Mouse (Mus musculus) forebrain, embryonic 11.5 days (tissue): Measurements from ENCODE around the gene Aasdh. TPM values are rescaled to one million over a fixed set of nuclear protein-coding genes. Genes with fewer than 3 reads are reported as not detected.
A peak's percentile ranks its signal among the peaks of the same experiment; 100 is the strongest.

Experiments used
- ATAC-seq: fragments of 200-750 bp; cut with Nextera tagmentation; replicated peaks from 2 replicates; pipeline ENCODE4 v1.8.0; 2017; ENCODE audit warnings: moderate TSS enrichment; ENCODE audit not compliant: low FRiP score
- DNase-seq: peaks from one replicate; pipeline ENCODE4 v3.0.0-alpha.2; 2017; ENCODE audit warnings: low spot score
- H3K27ac ChIP-seq: fragments of 300-500 bp; sonication (generic); 2 replicates; pipeline ENCODE4 v1.5.1; 2014; ENCODE audit warnings: low read depth, low read length
- H3K27me3 ChIP-seq: fragments of 300-500 bp; sonication (generic); 2 replicates; pipeline ENCODE4 v1.6.1; 2014; ENCODE audit warnings: mild to moderate bottlenecking, low read length, mixed read lengths; ENCODE audit not compliant: control insufficient read depth, insufficient read depth
- H3K36me3 ChIP-seq: fragments of 300-500 bp; sonication (generic); 2 replicates; pipeline ENCODE4 v1.6.1; 2014; ENCODE audit warnings: mild to moderate bottlenecking, low read length, moderate library complexity, mixed read lengths; ENCODE audit not compliant: control insufficient read depth, insufficient read depth
- H3K4me1 ChIP-seq: fragments of 300-500 bp; sonication (generic); replicated peaks from 2 replicates; pipeline ENCODE4 v1.6.1; 2014; ENCODE audit warnings: low read length, mixed read lengths; ENCODE audit not compliant: control insufficient read depth, insufficient read depth
- H3K4me2 ChIP-seq: fragments of 300-500 bp; sonication (generic); 2 replicates; pipeline ENCODE4 v1.6.1; 2014; ENCODE audit warnings: low read depth, mild to moderate bottlenecking, low read length, moderate library complexity, mixed read lengths; ENCODE audit not compliant: severe bottlenecking
- H3K4me3 ChIP-seq: fragments of 300-500 bp; sonication (generic); 2 replicates; pipeline ENCODE4 v1.5.1; 2014; ENCODE audit warnings: low read depth, low read length
- H3K9ac ChIP-seq: fragments of 300-500 bp; sonication (generic); 2 replicates; pipeline ENCODE4 v1.6.1; 2014; ENCODE audit warnings: low read length
- H3K9me3 ChIP-seq: fragments of 300-500 bp; sonication (generic); 2 replicates; pipeline ENCODE4 v1.6.1; 2016; ENCODE audit warnings: low read length, mixed read lengths; ENCODE audit not compliant: control insufficient read depth
- WGBS: fragments of 180-500 bp; shearing (Covaris S2); extraction: QIAGEN DNeasy Blood & Tissue Kit; methylation state at CpG from one replicate; pipeline ENCODE4 v1.1.7; 2014; 5-methylcytosine and 5-hydroxymethylcytosine counted together
- polyA plus RNA-seq: library from polyadenylated mRNA; unstranded; fragments of >200 nt; fragmentation: Nextera tagmentation; extraction: Ambion mirVana; gene quantifications from 2 replicates; pipeline ENCODE4 v1.2.1, GENCODE M21; 2014

Aasdh gene
- polyA plus RNA-seq, 1 experiment from 2014 or later, result 27.5 TPM

GRCm38 (mm10) chr5:76892608-76893007 lies 12.7 kb downstream of the Aasdh start:
- DNase-seq (no peak), ATAC-seq (no peak)
- Histone ChIP-seq H3K9ac (no peak overlapping the region), H3K27ac (no peak overlapping the region), H3K27me3 (no peaks in the 10 kb centered on the region), H3K36me3 (peaks cover 3% of the 10 kb centered on the region; the same call in 1 of the 2 replicates), H3K4me2 (no peak overlapping the region), H3K4me1 (no peaks in the 10 kb centered on the region), H3K4me3 (no peak overlapping the region), H3K9me3 (no peaks in the 10 kb centered on the region)
- WGBS, result 83% methylated on average over 2 of the region's 2 CpGs

GRCm38 (mm10) chr5:76887011-76887410 lies 18.3 kb downstream of the Aasdh start:
- DNase-seq (no peak), ATAC-seq (no peak)
- H3K9ac ChIP-seq, result no peak overlapping the region
- H3K36me3 ChIP-seq, result peaks cover 5% of the 10 kb centered on the region; the same call in 1 of the 2 replicates
- H3K9me3 ChIP-seq, result no peaks in the 10 kb centered on the region
- H3K4me3 ChIP-seq, result no peak overlapping the region
- H3K27me3 ChIP-seq, result no peaks in the 10 kb centered on the region
- H3K4me1 ChIP-seq, result no peaks in the 10 kb centered on the region
- H3K4me2 ChIP-seq, result no peak overlapping the region
- WGBS, result 94% methylated on average over 2 of the region's 2 CpGs
- no peak overlapping the region for H3K27ac ChIP-seq

DNA sequence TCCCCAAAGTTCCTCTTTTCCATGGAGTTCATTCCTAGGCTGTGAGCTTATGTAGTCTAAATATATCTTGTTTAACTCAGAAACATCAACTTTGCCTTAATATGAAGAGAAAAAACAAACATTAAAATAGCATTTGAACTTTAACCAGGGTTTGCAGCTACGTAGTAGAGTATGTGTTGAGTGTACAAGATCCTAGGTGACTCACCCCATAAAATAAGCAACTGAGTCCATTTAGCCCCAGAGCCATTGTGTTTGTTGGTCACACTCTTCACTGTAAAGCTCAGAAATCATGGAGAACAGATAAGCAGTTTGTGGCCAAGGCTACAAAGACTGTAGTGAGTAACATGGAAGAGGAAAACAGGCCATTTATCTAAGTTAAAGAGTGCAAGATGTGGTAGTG lies 21.2 kb downstream of the Aasdh start:
- no peak overlapping the region for H3K4me2 ChIP-seq
- no peak overlapping the region for H3K4me3 ChIP-seq
- DNase-seq, result no peak
- no peaks in the 10 kb centered on the region for H3K27me3 ChIP-seq
- H3K9ac ChIP-seq, result no peak overlapping the region
- WGBS, result 93% methylated on average over 1 of the region's 1 CpGs
- no peaks in the 10 kb centered on the region for H3K4me1 ChIP-seq
- H3K36me3 ChIP-seq, result peaks cover 3% of the 10 kb centered on the region; the same call in 1 of the 2 replicates
- no peaks in the 10 kb centered on the region for H3K9me3 ChIP-seq
- no peak overlapping the region for H3K27ac ChIP-seq
- ATAC-seq, result no peak

DNA sequence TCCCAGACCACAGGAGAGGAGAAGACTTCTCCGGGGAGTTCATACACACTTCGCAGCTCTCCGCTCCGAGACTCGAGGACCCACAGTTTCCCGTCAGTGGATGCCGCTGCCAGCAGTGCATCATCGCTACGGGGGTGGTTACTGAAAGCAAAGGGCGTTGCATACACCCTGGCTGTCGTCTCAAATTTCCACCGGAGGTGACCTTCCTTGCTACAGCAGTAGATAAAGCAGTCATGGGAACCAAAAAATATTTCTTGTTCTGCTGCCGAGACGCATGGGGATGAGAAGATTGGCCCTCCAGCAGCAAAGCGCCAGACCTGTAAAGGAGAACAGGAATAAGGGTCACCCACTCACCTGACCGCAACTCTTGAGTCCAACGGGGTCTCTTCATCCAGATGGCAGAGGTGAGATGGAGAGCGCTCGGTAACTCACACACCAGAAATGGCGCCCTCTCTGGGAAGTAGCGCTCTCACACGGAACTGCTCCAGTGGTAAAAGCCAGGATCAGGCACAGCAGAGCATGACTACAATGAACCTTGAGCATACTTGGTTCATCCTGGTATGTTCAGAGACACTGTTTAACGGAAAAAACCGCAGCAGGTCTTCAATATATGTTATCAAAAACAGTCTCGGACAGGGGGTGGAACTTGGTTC lies 29.1 kb downstream of the Aasdh start:
- Histone ChIP-seq H3K27ac (no peak overlapping the region), H3K9ac (no peak overlapping the region), H3K36me3 (no peaks in the 10 kb centered on the region; the same call in 1 of the 2 replicates), H3K27me3 (no peaks in the 10 kb centered on the region), H3K4me1 (no peaks in the 10 kb centered on the region), H3K4me3 (no peak overlapping the region), H3K4me2 (no peak overlapping the region), H3K9me3 (no peaks in the 10 kb centered on the region)
- ATAC-seq (no peak), DNase-seq (no peak)
- WGBS, result 91% methylated on average over 25 of the region's 25 CpGs

GRCm38 (mm10) chr5:76869553-76869952 lies 35.8 kb downstream of the Aasdh start:
- ATAC-seq (no peak), DNase-seq (peak; percentile 44)
- Histone ChIP-seq H3K4me1 (no peaks in the 10 kb centered on the region), H3K4me2 (peak overlapping the region; percentile 31; the same call in 1 of the 2 replicates), H3K27me3 (no peaks in the 10 kb centered on the region), H3K27ac (no peak overlapping the region), H3K4me3 (no peak overlapping the region), H3K9ac (no peak overlapping the region), H3K9me3 (no peaks in the 10 kb centered on the region), H3K36me3 (no peaks in the 10 kb centered on the region; the same call in 1 of the 2 replicates)
- WGBS, result 53% methylated on average over 6 of the region's 6 CpGs

GRCm38 (mm10) chr5:76868693-76869286 lies 36.5 kb downstream of the Aasdh start:
- Histone ChIP-seq H3K9me3 (no peaks in the 10 kb centered on the region), H3K36me3 (no peaks in the 10 kb centered on the region; the same call in 1 of the 2 replicates), H3K27me3 (no peaks in the 10 kb centered on the region), H3K9ac (no peak overlapping the region), H3K4me2 (peak overlapping the region; percentile 31; the same call in 1 of the 2 replicates), H3K4me3 (no peak overlapping the region; the same call in 1 of the 2 replicates), H3K4me1 (no peaks in the 10 kb centered on the region), H3K27ac (no peak overlapping the region)
- peak; percentile 56; the same call in 1 of the 2 replicates for ATAC-seq
- peak; percentile 51 for DNase-seq
- 22% methylated on average over 16 of the region's 16 CpGs for WGBS

DNA sequence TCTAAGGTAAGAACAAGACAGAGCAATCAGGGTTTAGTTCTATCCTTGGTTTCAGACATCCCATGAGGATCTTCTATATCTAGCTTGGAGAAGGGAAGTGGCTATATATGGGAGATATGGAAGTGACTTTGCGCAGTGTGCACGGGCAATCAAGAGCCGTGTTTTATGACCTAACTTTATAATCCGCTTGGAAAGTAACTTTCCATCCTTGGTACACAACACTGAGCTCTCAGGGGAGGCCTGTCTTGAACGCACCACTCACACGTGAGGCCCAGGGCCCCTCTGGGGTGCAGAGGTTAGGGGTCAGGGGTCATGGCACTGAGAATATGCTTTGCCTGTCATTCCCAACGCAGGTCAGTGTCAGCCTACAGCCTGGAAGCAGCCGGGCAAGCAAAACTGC lies 38.5 kb downstream of the Aasdh start:
- H3K4me1 ChIP-seq, result no peaks in the 10 kb centered on the region
- H3K36me3 ChIP-seq, result no peaks in the 10 kb centered on the region; the same call in 1 of the 2 replicates
- ATAC-seq (no peak), DNase-seq (peak; percentile 48)
- no peak overlapping the region for H3K4me2 ChIP-seq
- no peak overlapping the region for H3K4me3 ChIP-seq
- no peak overlapping the region for H3K9ac ChIP-seq
- no peaks in the 10 kb centered on the region for H3K27me3 ChIP-seq
- H3K27ac ChIP-seq, result no peak overlapping the region
- 85% methylated on average over 8 of the region's 8 CpGs for WGBS
- H3K9me3 ChIP-seq, result no peaks in the 10 kb centered on the region

DNA sequence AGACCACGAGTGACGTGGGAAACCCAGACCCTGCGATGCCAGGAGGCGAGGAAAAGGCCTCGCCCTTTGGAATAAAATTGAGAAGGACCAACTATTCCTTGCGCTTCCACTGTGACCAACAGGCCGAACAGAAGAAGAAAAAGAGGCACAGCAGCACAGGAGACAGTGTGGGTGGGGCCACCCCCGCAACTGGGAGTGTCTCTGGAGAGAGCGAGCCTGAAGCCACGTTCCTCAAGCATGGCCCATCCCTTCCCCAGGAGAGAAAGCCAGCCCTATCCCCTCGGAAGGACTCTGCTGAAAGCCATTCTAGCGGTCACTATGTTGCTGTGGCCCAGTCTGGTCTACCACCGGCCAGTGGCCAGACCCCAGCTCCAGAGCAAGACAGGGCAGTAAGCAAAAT lies 46.9 kb downstream of the Aasdh start:
- Histone ChIP-seq H3K27me3 (peaks cover 25% of the 10 kb centered on the region), H3K9me3 (no peaks in the 10 kb centered on the region), H3K27ac (no peak overlapping the region), H3K9ac (no peak overlapping the region), H3K4me1 (peaks cover 7% of the 10 kb centered on the region; the same call in 1 of the 2 replicates), H3K36me3 (peaks cover 4% of the 10 kb centered on the region; the same call in 1 of the 2 replicates), H3K4me2 (no peak overlapping the region), H3K4me3 (no peak overlapping the region)
- DNase-seq (no peak), ATAC-seq (no peak)
- 70% methylated on average over 13 of the region's 13 CpGs for WGBS
